Mouse (Mus musculus) liver, embryonic 14.5 days (tissue): Measurements from ENCODE around the gene Zdhhc6. TPM values are rescaled to one million over a fixed set of nuclear protein-coding genes. Genes with fewer than 3 reads are reported as not detected.

Experiments
- ATAC-seq: fragments of 200-750 bp; cut with Nextera tagmentation; 2 replicates; pipeline ENCODE4 v1.8.0; 2017; ENCODE audit warnings: moderate number of reproducible peaks, mild to moderate bottlenecking, moderate library complexity; ENCODE audit not compliant: insufficient read depth
- DNase-seq, 3 experiments: peaks; one replicate each; pipeline ENCODE4 v3.0.0-alpha.2; 2012 to 2013; ENCODE audit warnings: low read depth in 3 of 3, low spot score in 3 of 3
- H3K27ac ChIP-seq: fragments of 300-500 bp; sonication (generic); 2 replicates; pipeline ENCODE4 v1.5.1; 2014; ENCODE audit warnings: moderate library complexity, mild to moderate bottlenecking, control low read depth, inconsistent platforms
- H3K27me3 ChIP-seq: fragments of 300-500 bp; sonication (generic); 2 replicates; pipeline ENCODE4 v1.6.1; 2014; ENCODE audit warnings: mild to moderate bottlenecking, low read length, moderate library complexity; ENCODE audit not compliant: control insufficient read depth, insufficient read depth
- H3K36me3 ChIP-seq: fragments of 300-500 bp; sonication (generic); replicated peaks from 2 replicates; pipeline ENCODE4 v1.6.1; 2014; ENCODE audit warnings: low read depth; ENCODE audit not compliant: control insufficient read depth, insufficient read depth
- H3K4me1 ChIP-seq, 2 experiments: fragments of 200-500 bp in 1 of 2; fragments of 300-500 bp in 1 of 2; sonication (generic) in 1 of 2; replicated peaks; 2 replicates each; pipeline ENCODE4 v1.6.1; 2012 to 2014; ENCODE audit warnings: antibody characterized with exemption in 1 of 2, inconsistent platforms in 1 of 2, low read length in 1 of 2; ENCODE audit not compliant: control insufficient read depth in 2 of 2, insufficient read depth in 2 of 2
- H3K4me2 ChIP-seq: fragments of 300-500 bp; sonication (generic); 2 replicates; pipeline ENCODE4 v1.6.1; 2014; ENCODE audit warnings: low read depth, mild to moderate bottlenecking, control low read depth, moderate library complexity
- H3K4me3 ChIP-seq, 2 experiments: fragments of 200-500 bp in 1 of 2; fragments of 300-500 bp in 1 of 2; sonication (generic) in 1 of 2; 2 replicates each; pipeline ENCODE4 v1.5.1; 2012 to 2014; ENCODE audit warnings: low read depth in 2 of 2, low read length in 2 of 2, mild to moderate bottlenecking in 2 of 2, control low read depth in 1 of 2, inconsistent platforms in 1 of 2, moderate library complexity in 1 of 2; ENCODE audit not compliant: insufficient read depth in 1 of 2
- H3K9ac ChIP-seq: fragments of 300-500 bp; sonication (generic); replicated peaks from 2 replicates; pipeline ENCODE4 v1.6.1; 2014; ENCODE audit warnings: mild to moderate bottlenecking, control low read depth, moderate library complexity
- H3K9me3 ChIP-seq: fragments of 300-500 bp; sonication (generic); 2 replicates; pipeline ENCODE4 v1.6.1; 2016; ENCODE audit warnings: low read length, mixed read lengths; ENCODE audit not compliant: control insufficient read depth
- CTCF ChIP-seq: IDR thresholded peaks from 2 replicates; pipeline ENCODE4 v1.5.1; 2016; ENCODE audit warnings: antibody characterized with exemption, low read depth, control low read depth
- EP300 ChIP-seq: IDR thresholded peaks from 2 replicates; pipeline ENCODE4 v1.6.1; 2016; ENCODE audit warnings: antibody characterized with exemption, low read depth
- WGBS: fragments of 180-500 bp; shearing (Covaris S2); extraction: QIAGEN DNeasy Blood & Tissue Kit; methylation state at CpG from one replicate; pipeline ENCODE4 v1.1.7; 2014; ENCODE audit not compliant: insufficient replicate concordance; 5-methylcytosine and 5-hydroxymethylcytosine counted together
- polyA plus RNA-seq, 2 experiments: library from polyadenylated mRNA; depleted of rRNA in 1 of 2; stranded (reverse) in 1 of 2; unstranded in 1 of 2; fragments of >200 nt; fragmentation: Nextera tagmentation in 1 of 2; extraction: Ambion mirVana in 1 of 2; gene quantifications; 2 replicates each; pipeline versions ENCODE4 v1.2.1 to v1.2.3; 2012 to 2014

The Zdhhc6 gene
- polyA plus RNA-seq, 2 experiments = 14.2 to 51.3 TPM

DNA sequence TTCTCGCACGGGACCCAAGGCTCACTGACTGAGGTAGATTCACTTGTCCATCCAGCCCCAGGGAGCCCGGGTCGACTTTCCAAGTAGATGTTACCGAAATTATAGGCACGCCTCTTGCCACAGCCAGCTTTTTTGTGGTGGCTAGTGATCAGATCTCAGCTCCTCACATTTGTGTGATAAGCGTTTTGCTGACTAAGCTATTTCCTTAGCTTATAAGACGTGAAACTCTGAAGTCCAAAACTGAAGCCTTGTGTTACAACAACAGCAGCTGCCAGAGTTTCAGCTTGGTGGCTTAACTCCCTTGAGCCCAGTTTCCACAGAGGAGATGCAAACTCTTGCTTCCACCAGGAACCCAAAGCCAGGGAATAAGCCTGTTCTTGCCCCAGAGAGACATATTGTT lies 6.8 kb upstream of the Zdhhc6 start:
- Histone ChIP-seq H3K36me3 (no peaks in the 10 kb centered on the region; the same call in 1 of the 2 replicates), H3K4me3 (no peak overlapping the region), H3K9ac (no peak overlapping the region), H3K4me2 (no peak overlapping the region), H3K27me3 (no peaks in the 10 kb centered on the region), H3K27ac (no peak overlapping the region), H3K4me1 (peaks cover 0 to 3% of the 10 kb centered on the region in 2 experiments; a peak in 1 of 4 replicates), H3K9me3 (no peaks in the 10 kb centered on the region)
- 82% methylated on average over 8 of the region's 8 CpGs for WGBS
- TF ChIP-seq EP300 (no peak), CTCF (no peak)
- ATAC-seq (no peak), DNase-seq (no peak)

- no peaks in the 10 kb centered on the region; the same call in 1 of the 2 replicates for H3K36me3 ChIP-seq
- H3K9ac ChIP-seq = no peak overlapping the region
- H3K27ac ChIP-seq = no peak overlapping the region
- no peaks in the 10 kb centered on the region for H3K9me3 ChIP-seq
- no peak overlapping the region for H3K4me2 ChIP-seq
- peaks cover 6 to 13% of the 10 kb centered on the region in 2 experiments; a peak in 3 of 4 replicates for H3K4me1 ChIP-seq
- no peak for ATAC-seq
- no peaks in the 10 kb centered on the region for H3K27me3 ChIP-seq
- WGBS = 61% methylated on average over 5 of the region's 5 CpGs
- no peak for DNase-seq
- TF ChIP-seq CTCF (no peak), EP300 (no peak)
- no peak overlapping the region for H3K4me3 ChIP-seq
Measured at GRCm38 (mm10) chr19:55319521-55319920, 3.7 kb upstream of the Zdhhc6 start.

- Histone ChIP-seq H3K4me2 (no peak overlapping the region), H3K27me3 (no peaks in the 10 kb centered on the region), H3K4me1 (peaks cover 8 to 14% of the 10 kb centered on the region in 2 experiments; a peak in 3 of 4 replicates), H3K9ac (no peak overlapping the region; the same call in 1 of the 2 replicates), H3K27ac (no peak overlapping the region), H3K9me3 (no peaks in the 10 kb centered on the region), H3K4me3 (no peak overlapping the region), H3K36me3 (no peaks in the 10 kb centered on the region)
- WGBS = 51% methylated on average over 3 of the region's 3 CpGs
- DNase-seq (no peak), ATAC-seq (no peak)
- TF ChIP-seq EP300 (no peak), CTCF (no peak)
Measured at GRCm38 (mm10) chr19:55319036-55319435, 3.2 kb upstream of the Zdhhc6 start.

GRCm38 (mm10) chr19:55316901-55317300 lies 1.1 kb upstream of the Zdhhc6 start:
- Histone ChIP-seq H3K27ac (no peak overlapping the region), H3K27me3 (no peaks in the 10 kb centered on the region), H3K9ac (peak overlapping the region; percentile 82), H3K9me3 (no peaks in the 10 kb centered on the region), H3K4me3 (peak overlapping the region; percentile 85), H3K4me2 (peak overlapping the region; percentile 83), H3K36me3 (peaks cover 2% of the 10 kb centered on the region), H3K4me1 (peaks cover 8 to 14% of the 10 kb centered on the region in 2 experiments; a peak in 3 of 4 replicates)
- no peak for DNase-seq
- no peak for TF ChIP-seq EP300
- no peak for TF ChIP-seq CTCF
- WGBS = 22% methylated on average over 10 of the region's 10 CpGs
- no peak for ATAC-seq

- peak within 1 kb of the TSS; percentile 82 for H3K9ac ChIP-seq
- DNase-seq = peak; percentile 82 to 85 (median 83)
- ATAC-seq = peak; percentile 93
- H3K27ac ChIP-seq = peak within 1 kb of the TSS; percentile 74
- TF ChIP-seq EP300 (0 out of 2 replicates have a peak, but pooled peaks have one; percentile 35), CTCF (peak; percentile 66)
- H3K4me2 ChIP-seq = peak within 1 kb of the TSS; percentile 83
- H3K9me3 ChIP-seq = no peaks in the 10 kb centered on the region
- H3K4me3 ChIP-seq = peak within 1 kb of the TSS; percentile 85
- under 1% methylated on average over 48 of the region's 48 CpGs for WGBS
- no peaks in the 10 kb centered on the region for H3K27me3 ChIP-seq
- H3K36me3 ChIP-seq = peaks cover 9% of the 10 kb centered on the region
- peaks cover 8 to 14% of the 10 kb centered on the region in 2 experiments; a peak in 3 of 4 replicates for H3K4me1 ChIP-seq
Measured at GRCm38 (mm10) chr19:55316109-55316714, 380 bp upstream of the Zdhhc6 start, which contains the start of gene Vti1a. TSS of gene Vti1a (plus strand) at chr19:55316295.
